Mouse (Mus musculus) monocyte, adult 5-6 weeks (primary cell): ENCODE measurements around the gene Ttc17. TPM values are rescaled to one million over a fixed set of nuclear protein-coding genes. Genes with fewer than 3 reads are reported as not detected.

ENCODE experiments used
- ATAC-seq: fragments of 153-309, 156-312 bp; replicated peaks from 2 replicates; pipeline ENCODE4 v1.8.0; 2017; ENCODE audit warnings: mild to moderate bottlenecking; ENCODE audit not compliant: low TSS enrichment, insufficient number of reproducible peaks, severe bottlenecking, poor library complexity, low FRiP score
- total RNA-seq: library from RNA; stranded (forward); fragments of 200-1000, 200-491, 200-594 nt; gene quantifications from 3 replicates; pipeline ENCODE4 v1.2.3, GENCODE M21; 2017

The Ttc17 gene
- total RNA-seq, 1 experiment from 2014 or later = 39.2 TPM

DNA sequence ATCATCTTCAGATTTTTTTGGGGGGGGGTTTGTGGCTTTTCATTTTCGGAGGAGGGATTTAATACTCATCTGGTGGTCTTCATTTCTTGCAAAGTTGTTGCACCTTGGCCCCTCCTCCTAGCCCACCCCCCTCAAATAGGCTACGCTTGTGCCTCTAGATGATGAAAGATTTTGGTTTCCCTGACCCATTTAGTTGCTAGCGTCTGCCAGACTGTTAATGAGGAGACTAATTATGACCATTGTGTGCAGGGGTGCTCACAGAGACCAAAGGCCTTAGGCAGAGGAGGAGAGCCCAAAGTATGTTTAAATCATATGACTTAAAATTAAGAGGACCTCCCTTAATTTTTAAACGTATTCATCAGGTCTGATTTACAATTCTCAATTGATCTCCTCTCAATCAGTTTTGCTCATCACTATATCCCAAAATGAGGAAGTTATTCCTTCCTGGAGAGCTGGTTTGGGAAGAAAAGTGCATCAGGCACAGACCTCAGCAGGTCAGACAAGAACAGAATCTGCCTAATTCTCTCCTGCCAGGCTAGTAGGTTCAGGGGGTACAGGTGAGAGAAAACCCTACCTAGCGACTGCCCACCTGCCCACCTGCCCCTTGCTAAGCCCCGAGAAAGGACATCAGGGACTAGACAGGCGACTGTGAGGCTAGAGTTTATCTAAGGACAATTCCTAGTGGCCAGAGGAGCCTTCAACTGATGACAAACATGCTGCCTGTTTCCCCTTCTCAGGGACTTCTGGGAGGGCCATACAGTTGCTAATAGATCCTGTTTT lies 139.9 kb downstream of the Ttc17 start:
- no peak for ATAC-seq

GRCm38 (mm10) chr2:94265221-94266191 lies 141.0 kb downstream of the Ttc17 start:
- ATAC-seq = no peak

DNA sequence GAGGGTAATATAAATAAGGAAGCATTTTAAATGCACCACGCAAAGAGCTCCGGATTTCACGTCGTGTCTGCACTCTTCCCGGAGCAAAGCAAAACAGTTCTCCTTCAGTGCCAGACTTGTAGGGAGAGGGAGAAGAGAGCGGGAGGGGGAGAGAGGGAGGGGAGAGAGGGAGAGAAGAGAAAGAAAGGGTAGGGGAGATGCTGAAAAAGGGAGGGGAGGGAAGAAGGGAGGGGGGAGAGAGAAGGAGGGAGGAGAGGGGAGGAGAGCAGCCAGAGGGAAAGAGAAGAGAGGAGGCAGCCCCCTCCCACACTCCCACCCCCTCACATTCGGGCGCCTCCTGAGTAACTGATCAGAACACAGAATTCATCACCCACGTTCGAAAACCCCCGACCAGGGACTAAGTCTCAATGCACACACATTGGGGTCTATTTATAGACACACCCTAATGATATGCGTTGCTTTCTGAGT lies 141.8 kb downstream of the Ttc17 start:
- no peak for ATAC-seq

DNA sequence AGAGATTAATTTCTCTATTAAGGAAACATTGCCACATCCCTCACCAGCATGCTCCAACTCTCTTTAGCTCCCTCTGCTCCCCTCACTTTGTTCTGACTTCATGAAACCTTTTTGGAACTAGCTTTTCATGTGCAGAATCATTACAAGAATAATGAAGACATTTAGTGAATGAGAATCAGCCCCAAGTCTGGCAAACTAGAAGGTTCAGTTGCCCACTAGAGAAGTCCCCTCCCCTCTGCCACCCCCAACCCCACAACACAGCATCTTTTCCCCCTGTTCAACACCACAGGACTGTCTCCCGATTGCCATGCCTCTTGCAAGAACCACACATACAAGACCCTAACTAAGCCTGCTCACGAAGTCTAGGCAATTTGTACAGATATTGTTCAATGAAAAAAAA lies 142.5 kb downstream of the Ttc17 start:
- no peak for ATAC-seq

DNA sequence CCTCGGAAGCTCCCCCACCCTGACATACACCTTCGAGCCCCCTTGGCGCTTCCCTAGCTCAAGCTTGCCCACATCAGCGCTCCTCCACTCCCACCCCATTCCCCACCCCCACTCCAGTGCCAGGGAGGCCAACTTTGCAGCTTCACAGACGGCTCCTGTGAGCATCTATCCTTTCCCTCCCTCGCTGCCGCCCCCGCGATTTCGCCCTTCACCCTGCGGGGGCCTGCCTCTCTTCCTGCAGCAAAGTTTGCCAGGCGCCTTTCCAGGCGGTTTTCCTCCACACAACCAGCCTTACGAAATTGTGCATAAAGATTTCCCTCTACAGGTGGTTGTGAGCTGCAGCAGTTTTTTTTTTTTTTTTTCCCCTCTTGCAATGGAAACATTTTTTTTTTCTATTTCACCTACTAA lies 143.0 kb downstream of the Ttc17 start:
- no peak for ATAC-seq

- ATAC-seq = no peak
These were observed 143.5 kb downstream of the Ttc17 start for GRCm38 (mm10) chr2:94262917-94263529.

DNA sequence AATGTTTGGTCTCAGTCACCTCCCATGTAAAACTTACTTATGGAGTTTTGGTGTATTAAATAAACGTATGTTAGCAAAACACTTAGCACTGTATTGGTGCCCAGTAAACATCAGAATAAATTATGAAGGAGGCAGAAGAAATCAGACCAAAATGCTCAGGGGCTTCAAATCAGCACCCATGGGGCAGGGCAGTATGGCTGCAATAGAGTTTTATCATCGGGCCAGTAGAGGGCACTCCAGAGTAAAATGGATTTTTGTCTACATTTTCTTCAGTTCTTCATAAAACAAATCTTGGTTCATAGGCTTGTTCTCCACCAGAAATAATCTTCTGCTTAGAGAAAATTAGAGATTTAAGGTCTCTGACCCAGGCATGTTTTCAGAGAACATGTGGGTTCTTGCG lies 152.4 kb downstream of the Ttc17 start:
- ATAC-seq = no peak

Other genes with a start within 250 kb of the Ttc17 start
- gene Hsd17b12, start 248.7 kb downstream of the Ttc17 start, total RNA-seq = 67.9 to 97.6 TPM (median 87.9 TPM) in 3 replicates
- 147 to 181 TPM (median 151 TPM) in 3 replicates for gene Api5, start 31.4 kb upstream of the Ttc17 start, total RNA-seq